Mouse (Mus musculus): ENCODE measurements around the gene Mef2c.

Mef2c gene

GRCm38 (mm10) chr13:83615875-83616274 lies 112.0 kb downstream of the Mef2c start:
- WGBS: 49% methylated on average over 3 of the region's 3 CpGs

- 46% methylated on average over 4 of the region's 4 CpGs for WGBS
Measured at GRCm38 (mm10) chr13:83624651-83625050, 120.8 kb downstream of the Mef2c start.

GRCm38 (mm10) chr13:83627429-83627828 lies 123.6 kb downstream of the Mef2c start:
- WGBS: 76% methylated on average over 4 of the region's 4 CpGs

GRCm38 (mm10) chr13:83628139-83628538 lies 124.3 kb downstream of the Mef2c start:
- WGBS: 68% methylated on average over 3 of the region's 3 CpGs

GRCm38 (mm10) chr13:83633155-83633554 lies 129.3 kb downstream of the Mef2c start:
- 75% methylated on average over 5 of the region's 5 CpGs for WGBS

- 62% methylated on average over 7 of the region's 7 CpGs for WGBS
Measured at GRCm38 (mm10) chr13:83635218-83635617, 131.4 kb downstream of the Mef2c start.

- WGBS: 69% methylated on average over 3 of the region's 3 CpGs
Measured at GRCm38 (mm10) chr13:83637666-83638065, 133.8 kb downstream of the Mef2c start.

- WGBS: 73% methylated on average over 3 of the region's 3 CpGs
Measured at GRCm38 (mm10) chr13:83638735-83639134, 134.9 kb downstream of the Mef2c start.

GRCm38 (mm10) chr13:83649051-83649450 lies 145.2 kb downstream of the Mef2c start:
- 56% methylated on average over 3 of the region's 3 CpGs for WGBS

GRCm38 (mm10) chr13:83649795-83650476 lies 146.1 kb downstream of the Mef2c start:
- whole genome bisulfite sequencing: 48% methylated on average over 12 of the region's 12 CpGs

GRCm38 (mm10) chr13:83650807-83651206 lies 147.0 kb downstream of the Mef2c start:
- WGBS: 76% methylated on average over 3 of the region's 3 CpGs

GRCm38 (mm10) chr13:83651941-83652548 lies 148.2 kb downstream of the Mef2c start:
- 38% methylated on average over 7 of the region's 7 CpGs for WGBS

GRCm38 (mm10) chr13:83652560-83652959 lies 148.7 kb downstream of the Mef2c start:
- WGBS: 42% methylated on average over 8 of the region's 8 CpGs

GRCm38 (mm10) chr13:83654889-83655769 lies 151.3 kb downstream of the Mef2c start:
- 13% methylated on average over 8 of the region's 8 CpGs for WGBS

- 52% methylated on average over 7 of the region's 7 CpGs for WGBS
Measured at GRCm38 (mm10) chr13:83656094-83656493, 152.3 kb downstream of the Mef2c start.

- WGBS: 39% methylated on average over 4 of the region's 4 CpGs
Measured at GRCm38 (mm10) chr13:83656773-83657172, 152.9 kb downstream of the Mef2c start.

GRCm38 (mm10) chr13:83660722-83661121 lies 156.9 kb downstream of the Mef2c start:
- 30% methylated on average over 8 of the region's 8 CpGs for WGBS

GRCm38 (mm10) chr13:83661166-83661565 lies 157.3 kb downstream of the Mef2c start:
- WGBS: 24% methylated on average over 7 of the region's 7 CpGs

- 32% methylated on average over 14 of the region's 14 CpGs for WGBS
Measured at GRCm38 (mm10) chr13:83662089-83662551, 158.3 kb downstream of the Mef2c start.

GRCm38 (mm10) chr13:83666179-83666578 lies 162.3 kb downstream of the Mef2c start:
- 53% methylated on average over 7 of the region's 7 CpGs for WGBS

- 46% methylated on average over 3 of the region's 3 CpGs for WGBS
Measured at GRCm38 (mm10) chr13:83667051-83667450, 163.2 kb downstream of the Mef2c start.

- 47% methylated on average over 2 of the region's 2 CpGs for WGBS
Measured at GRCm38 (mm10) chr13:83707611-83708010, 203.8 kb downstream of the Mef2c start.

All from cerebral cortex, adult 2 months (tissue).